Mouse (Mus musculus): Measurements from ENCODE around the gene Wnt5b.
A peak's percentile ranks its signal among the peaks of the same experiment; 100 is the strongest.

GRCm38 (mm10) chr6:119479343-119479875, 64.7 kb downstream of the Wnt5b start, which contains the start of gene Fbxl14:
- no peak for TF ChIP-seq CTCF (IDR thresholded peaks at IDR 0.05; ENCODE audit: insufficient read depth, low read depth, low read length)
- peak; percentile 50 for TF ChIP-seq POLR2A (IDR thresholded peaks at IDR 0.05; ENCODE audit: insufficient read depth, low read depth, low read length)
